Mouse (Mus musculus): Measurements from ENCODE around the gene Ina. TPM values are rescaled to one million over a fixed set of nuclear protein-coding genes. Genes with fewer than 3 reads are reported as not detected.
A peak's percentile ranks its signal among the peaks of the same experiment; 100 is the strongest.
"Not testable (repeated sequence)": the region's sequence is repeated elsewhere in the genome, so short reads cannot be mapped to it uniquely, and the experiment has no call there.

Gene Ina
- total RNA-seq (2014; fragmentation: Nextera tagmentation) (not detected in 2 replicates), total RNA-seq (2017) (not detected in 2 replicates)

- peak; percentile 41; the same call in 1 of the 2 replicates for ATAC-seq (replicated peaks; ENCODE audit: poor library complexity, severe bottlenecking)
Observed at GRCm38 (mm10) chr19:47014447-47015381, at the start of gene Ina, which contains the start of gene Nt5c2. Gene Ina (plus strand): TSS chr19:47014698. Gene Nt5c2 (minus strand): TSS chr19:47015153.

DNA sequence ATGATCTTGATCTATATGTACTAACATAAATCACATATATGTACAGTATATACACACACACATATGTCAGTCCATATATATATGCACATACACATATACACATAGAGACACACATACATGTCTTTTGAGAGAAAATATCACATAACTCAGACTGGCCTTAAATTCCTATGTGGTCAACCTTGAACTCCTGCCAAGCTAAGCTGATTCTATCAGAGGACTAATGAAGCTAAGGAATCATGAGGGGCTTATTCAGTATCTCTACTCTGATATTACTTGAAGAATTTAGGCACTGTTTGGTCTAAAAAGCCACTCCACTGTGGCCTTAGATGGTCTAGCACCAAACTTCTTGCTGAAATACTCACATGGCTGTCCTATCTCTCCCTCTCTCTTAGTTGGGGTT lies 49.0 kb upstream of the Ina start:
- ATAC-seq (replicated peaks; ENCODE audit: poor library complexity, severe bottlenecking), result no peak

DNA sequence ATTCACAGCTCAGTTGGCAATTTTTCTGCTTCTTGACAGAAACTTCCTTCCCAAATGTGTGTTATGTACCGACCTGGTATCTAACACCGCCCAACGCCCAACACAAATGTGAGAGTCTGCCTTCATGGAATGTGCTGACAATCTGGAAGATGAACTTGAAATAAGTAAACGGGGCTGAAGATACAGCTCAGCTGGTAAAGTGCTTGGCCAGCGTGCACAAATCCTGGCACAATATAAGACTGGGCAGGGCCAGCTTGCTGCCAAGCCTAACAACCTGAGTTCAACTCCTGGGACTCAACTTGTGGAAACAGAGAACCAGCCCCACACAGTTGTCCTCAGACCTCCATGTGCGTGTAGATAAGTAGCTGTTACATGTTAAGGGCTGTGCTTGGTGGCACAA lies 48.2 kb upstream of the Ina start:
- ATAC-seq (replicated peaks; ENCODE audit: poor library complexity, severe bottlenecking), result no peak

- no peak for ATAC-seq (replicated peaks; ENCODE audit: poor library complexity, severe bottlenecking)
Observed at GRCm38 (mm10) chr19:46967861-46968260, 46.6 kb upstream of the Ina start.

DNA sequence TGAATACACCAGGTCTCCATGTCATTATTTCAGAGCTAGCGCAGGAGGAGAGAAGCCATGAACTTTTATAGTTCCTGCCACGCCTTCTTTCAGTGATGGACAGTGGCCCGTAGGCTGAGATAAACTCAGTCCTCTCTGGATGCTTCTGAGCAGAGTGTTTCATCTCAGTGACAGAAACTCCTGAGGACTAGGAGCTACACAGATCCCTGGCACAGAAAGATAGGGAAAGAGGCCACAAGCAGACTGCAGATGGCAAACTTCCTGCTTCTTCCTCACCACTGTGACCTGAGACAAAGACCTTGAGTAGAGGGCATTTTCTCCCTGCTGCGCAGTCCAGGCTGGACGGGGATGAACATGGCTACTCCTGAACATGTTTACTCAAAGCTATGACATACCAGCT lies 45.7 kb upstream of the Ina start:
- ATAC-seq (replicated peaks; ENCODE audit: poor library complexity, severe bottlenecking), result no peak

- ATAC-seq (replicated peaks; ENCODE audit: poor library complexity, severe bottlenecking), result no peak
Observed at GRCm38 (mm10) chr19:46969286-46969985, 45.1 kb upstream of the Ina start.

GRCm38 (mm10) chr19:46970121-46970729 lies 44.3 kb upstream of the Ina start:
- ATAC-seq (replicated peaks; ENCODE audit: poor library complexity, severe bottlenecking), result peak; percentile 52

DNA sequence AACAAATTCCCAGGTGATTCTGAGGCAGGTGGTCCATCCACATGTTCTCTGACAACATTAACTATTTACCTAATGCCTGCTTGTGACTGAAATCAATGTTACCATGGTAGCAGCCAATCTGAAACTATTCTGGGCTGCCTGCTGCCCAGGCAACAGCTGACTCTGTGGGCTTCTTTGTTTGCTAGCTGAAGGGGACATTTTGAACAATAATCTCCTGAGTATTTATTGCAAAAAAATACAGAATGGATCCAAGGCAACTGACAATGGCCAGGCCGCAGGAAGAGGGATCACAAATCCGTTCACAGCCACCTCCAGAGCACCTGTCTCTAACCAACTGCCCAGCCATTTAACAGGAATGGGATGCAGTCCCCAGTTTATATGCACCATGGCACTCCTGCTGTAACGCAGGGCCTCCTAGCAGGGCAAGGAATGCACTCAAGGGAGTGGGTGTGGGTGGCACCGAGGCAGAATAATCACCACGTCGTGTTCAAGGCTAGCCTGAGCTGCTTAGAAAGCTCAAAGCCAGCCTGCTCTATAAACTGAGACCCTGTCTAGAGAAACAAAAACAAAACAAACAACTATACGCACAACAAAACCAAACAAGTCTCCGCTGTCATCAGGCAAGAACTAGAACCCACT lies 43.3 kb upstream of the Ina start:
- no peak for ATAC-seq (replicated peaks; ENCODE audit: poor library complexity, severe bottlenecking)

- ATAC-seq (replicated peaks; ENCODE audit: poor library complexity, severe bottlenecking), result no peak
Observed at GRCm38 (mm10) chr19:46971712-46972111, 42.8 kb upstream of the Ina start.

- no peak for ATAC-seq (replicated peaks; ENCODE audit: poor library complexity, severe bottlenecking)
Observed at GRCm38 (mm10) chr19:46972159-46972558, 42.3 kb upstream of the Ina start.

DNA sequence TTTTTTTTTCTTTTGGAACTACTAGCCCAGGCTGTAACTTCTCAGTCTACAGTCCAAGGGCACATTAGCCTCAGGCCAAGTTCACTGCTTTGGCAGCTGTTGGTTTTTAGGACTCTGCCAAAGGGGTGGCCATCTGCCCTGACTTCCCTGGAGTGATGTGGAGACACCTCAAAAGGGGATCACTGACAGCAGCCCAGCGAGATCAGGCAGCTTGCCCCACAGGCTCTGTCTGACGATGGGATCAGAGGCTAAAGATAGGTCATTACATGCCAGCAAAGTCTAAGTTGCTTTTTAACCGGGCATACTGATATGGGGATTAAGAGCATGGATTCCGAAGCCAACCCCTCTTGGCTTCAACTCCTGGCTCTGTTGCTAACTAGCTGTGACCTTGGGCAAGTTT lies 38.9 kb upstream of the Ina start:
- no peak for ATAC-seq (replicated peaks; ENCODE audit: poor library complexity, severe bottlenecking)

DNA sequence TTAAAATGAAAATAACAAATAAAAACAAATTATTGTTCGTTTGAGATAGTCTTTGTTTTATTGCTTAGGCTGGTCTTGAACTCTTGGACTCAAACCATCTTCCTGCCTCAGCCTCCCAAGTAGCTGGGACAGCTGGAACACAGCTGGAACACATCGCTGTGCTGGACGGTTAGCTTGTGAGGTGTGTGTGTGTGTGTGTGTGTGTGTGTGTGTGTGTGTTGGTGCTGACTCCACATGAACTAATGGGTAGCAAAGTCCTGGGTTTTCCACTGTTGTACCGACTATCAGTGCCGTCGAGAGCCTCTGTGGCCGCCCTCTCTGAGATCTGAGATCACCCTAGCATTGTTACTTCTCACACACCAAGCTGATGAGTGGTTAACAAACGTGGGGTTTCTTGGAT lies 38.5 kb upstream of the Ina start:
- no peak for ATAC-seq (replicated peaks; ENCODE audit: poor library complexity, severe bottlenecking)

DNA sequence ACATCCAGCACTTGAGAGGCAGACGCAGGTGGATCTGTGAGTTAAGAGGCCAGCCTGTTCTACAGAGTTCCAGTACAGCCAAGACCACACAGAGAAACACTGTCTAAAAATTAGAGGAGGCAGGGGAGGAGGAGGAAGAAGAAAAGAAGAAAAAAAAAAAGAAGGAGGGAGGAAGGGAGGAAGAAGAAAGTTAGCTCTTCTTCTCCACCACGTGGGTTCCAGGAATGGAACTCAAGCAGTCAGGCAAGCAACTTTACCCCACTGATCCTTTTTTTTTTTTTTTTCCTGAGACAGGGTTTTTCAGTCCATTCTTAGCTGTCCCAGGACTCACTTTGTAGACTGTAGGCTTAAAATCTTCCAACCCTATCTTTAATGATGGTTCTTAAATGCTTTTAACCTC lies 37.8 kb upstream of the Ina start:
- ATAC-seq (replicated peaks; ENCODE audit: poor library complexity, severe bottlenecking), result no peak

DNA sequence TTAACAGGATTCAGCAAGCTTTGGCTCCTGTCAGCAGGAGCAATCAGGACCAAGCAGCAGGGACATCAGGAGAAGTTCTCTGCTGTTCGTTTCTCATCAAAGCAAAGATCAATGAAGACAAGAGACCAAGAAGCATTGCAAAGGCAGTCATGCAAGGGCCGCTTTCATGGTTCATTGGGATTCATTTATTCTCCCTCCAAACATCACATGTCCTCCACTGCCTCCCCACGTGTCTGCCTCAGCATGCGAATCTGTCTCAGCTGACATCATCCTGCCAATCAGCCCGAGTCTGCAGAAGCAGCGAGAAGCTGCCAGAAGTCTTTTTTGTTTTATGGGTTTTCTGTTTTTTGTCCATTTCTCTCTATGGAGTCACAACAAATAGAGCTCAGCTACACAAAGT lies 37.0 kb upstream of the Ina start:
- ATAC-seq (replicated peaks; ENCODE audit: poor library complexity, severe bottlenecking), result no peak

DNA sequence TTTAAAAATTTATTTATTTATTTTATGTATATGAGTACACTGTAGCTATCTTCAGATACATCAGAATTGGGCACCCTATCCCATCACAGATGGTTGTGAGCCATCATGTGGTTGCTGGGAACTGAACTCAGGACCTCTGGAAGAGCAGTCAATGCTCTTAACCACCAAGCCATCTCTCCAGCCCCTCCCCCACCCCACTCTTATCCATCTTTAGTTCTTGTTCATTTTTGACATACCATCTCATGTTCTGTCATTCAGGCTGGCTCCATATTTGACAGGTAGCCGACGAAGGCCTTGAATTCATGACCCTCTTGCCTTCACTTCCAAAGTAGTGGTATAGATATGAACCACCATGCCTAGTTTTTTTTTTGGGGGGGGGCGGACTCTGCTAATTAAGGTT lies 36.4 kb upstream of the Ina start:
- not testable (repeated sequence) for ATAC-seq (replicated peaks; ENCODE audit: poor library complexity, severe bottlenecking)

GRCm38 (mm10) chr19:46978920-46979780 lies 35.3 kb upstream of the Ina start:
- ATAC-seq (replicated peaks; ENCODE audit: poor library complexity, severe bottlenecking), result peak; percentile 66

DNA sequence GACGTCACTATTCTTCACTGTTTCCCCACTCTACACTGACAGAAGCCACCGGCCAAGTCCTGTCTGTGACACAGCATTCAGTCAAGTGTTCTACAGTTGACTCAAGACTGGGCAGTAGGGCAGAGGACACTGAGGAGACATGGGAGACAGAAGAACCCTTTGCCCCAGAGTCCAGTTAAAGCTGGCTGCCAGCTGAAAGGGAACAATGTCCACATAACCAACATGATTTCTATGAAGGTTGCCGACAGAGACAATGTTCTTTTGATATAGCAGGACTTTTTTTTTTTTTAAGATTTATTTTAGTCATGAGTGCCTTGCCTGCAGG lies 34.8 kb upstream of the Ina start:
- ATAC-seq (replicated peaks; ENCODE audit: poor library complexity, severe bottlenecking), result 0 out of 2 replicates have a peak, but pooled peaks have one; percentile 22

GRCm38 (mm10) chr19:46981462-46981861 lies 33.0 kb upstream of the Ina start:
- ATAC-seq (replicated peaks; ENCODE audit: poor library complexity, severe bottlenecking), result no peak

DNA sequence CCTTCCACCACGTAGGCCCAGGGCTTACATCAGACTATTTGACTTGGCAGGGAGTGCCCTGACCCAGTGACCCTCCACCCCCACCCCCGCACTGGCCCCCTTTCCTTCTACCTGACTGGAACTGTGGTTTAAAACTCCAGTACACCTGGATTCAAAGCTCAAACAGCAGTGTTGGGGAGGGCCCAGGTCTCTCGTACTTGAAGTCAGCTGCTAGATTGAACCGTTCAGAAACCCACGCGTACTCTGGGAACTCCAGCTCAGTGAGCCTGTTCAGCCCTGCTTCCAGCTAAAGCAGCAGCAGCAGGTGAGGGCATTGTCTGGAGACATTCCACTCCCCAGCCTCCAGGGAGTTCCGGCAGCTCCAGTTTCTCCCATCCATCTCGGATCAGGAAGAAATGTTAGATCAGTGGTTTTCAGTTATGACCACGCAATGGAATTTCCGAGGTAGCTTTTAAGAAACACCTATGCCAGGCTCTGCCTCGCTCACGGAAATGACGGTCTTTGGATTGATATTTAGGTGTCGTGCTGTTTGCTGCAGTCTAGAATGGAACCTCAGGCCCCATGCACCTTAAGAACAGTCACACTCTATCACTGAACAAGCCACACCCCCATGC lies 31.0 kb upstream of the Ina start:
- ATAC-seq (replicated peaks; ENCODE audit: poor library complexity, severe bottlenecking), result no peak

All from granulocyte monocyte progenitor cell, adult 5-6 weeks (primary cell).